Mouse (Mus musculus) midbrain, embryonic 10.5 days (tissue): ENCODE data around the gene Ydjc. TPM values are rescaled to one million over a fixed set of nuclear protein-coding genes. Genes with fewer than 3 reads are reported as not detected.
A peak's percentile ranks its signal among the peaks of the same experiment; 100 is the strongest.

Source experiments
- DNase-seq: peaks from one replicate; pipeline ENCODE4 v3.0.0-alpha.2; 2017; ENCODE audit warnings: low spot score
- H3K27ac ChIP-seq: fragments of 300-500 bp; sonication (generic); replicated peaks from 2 replicates; pipeline ENCODE4 v1.5.1; 2016; ENCODE audit warnings: mild to moderate bottlenecking
- H3K27me3 ChIP-seq: fragments of 300-500 bp; sonication (generic); 2 replicates; pipeline ENCODE4 v1.6.1; 2016; ENCODE audit warnings: low read depth, mild to moderate bottlenecking; ENCODE audit not compliant: poor library complexity, severe bottlenecking
- H3K36me3 ChIP-seq: fragments of 300-500 bp; sonication (generic); 2 replicates; pipeline ENCODE4 v1.6.1; 2016; ENCODE audit warnings: mild to moderate bottlenecking, moderate library complexity
- H3K4me1 ChIP-seq: fragments of 300-500 bp; sonication (generic); 2 replicates; pipeline ENCODE4 v1.6.1; 2016
- H3K4me3 ChIP-seq: fragments of 300-500 bp; sonication (generic); 2 replicates; pipeline ENCODE4 v1.5.1; 2016; ENCODE audit warnings: mild to moderate bottlenecking, moderate library complexity
- H3K9me3 ChIP-seq: fragments of 300-500 bp; sonication (generic); replicated peaks from 2 replicates; pipeline ENCODE4 v1.6.1; 2016; ENCODE audit warnings: mild to moderate bottlenecking
- WGBS: fragments of 180-500 bp; shearing (Covaris S2); methylation state at CpG from one replicate; pipeline ENCODE4 v1.1.7; 2016; 5-methylcytosine and 5-hydroxymethylcytosine counted together
- polyA plus RNA-seq: library from polyadenylated mRNA; unstranded; fragments of >200 nt; fragmentation: Nextera tagmentation; extraction: Ambion mirVana; gene quantifications from 2 replicates; pipeline ENCODE4 v1.2.1, GENCODE M21; 2016

The Ydjc gene
- polyA plus RNA-seq, 1 experiment from 2014 or later, result 5.4 TPM

DNA sequence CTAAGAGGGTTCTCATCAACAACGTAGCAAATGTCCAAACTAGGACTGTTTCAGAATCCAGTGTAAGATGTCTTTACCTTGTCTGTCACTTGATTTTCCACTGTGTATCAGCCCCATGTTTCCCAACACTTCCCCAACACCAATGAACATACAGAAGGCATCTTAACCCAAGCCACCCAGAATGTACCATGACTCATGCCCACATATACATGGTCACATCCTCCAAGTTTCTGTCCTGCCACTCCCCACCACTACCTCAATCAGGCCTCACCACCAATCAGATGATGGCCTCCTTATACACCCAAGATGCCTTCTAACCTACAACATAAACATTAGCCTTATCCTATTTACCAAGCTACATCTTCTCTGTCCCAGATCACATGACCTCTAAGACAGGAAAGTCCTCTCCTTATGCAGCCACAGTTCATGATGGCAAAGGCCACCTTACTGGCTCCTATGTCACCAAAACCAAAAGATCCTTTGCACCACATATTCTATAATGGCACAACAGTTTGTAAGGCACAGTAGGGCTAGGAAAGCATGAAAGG, 33.3 kb downstream of the Ydjc start:
- H3K36me3 ChIP-seq, result peaks cover 58% of the 10 kb centered on the region
- no peaks in the 10 kb centered on the region for H3K9me3 ChIP-seq
- peaks cover 13% of the 10 kb centered on the region for H3K4me1 ChIP-seq
- H3K4me3 ChIP-seq, result no peak overlapping the region
- no peaks in the 10 kb centered on the region for H3K27me3 ChIP-seq
- WGBS, result 95% methylated on average over 1 of the region's 1 CpGs
- H3K27ac ChIP-seq, result no peak overlapping the region
- DNase-seq, result no peak

DNA sequence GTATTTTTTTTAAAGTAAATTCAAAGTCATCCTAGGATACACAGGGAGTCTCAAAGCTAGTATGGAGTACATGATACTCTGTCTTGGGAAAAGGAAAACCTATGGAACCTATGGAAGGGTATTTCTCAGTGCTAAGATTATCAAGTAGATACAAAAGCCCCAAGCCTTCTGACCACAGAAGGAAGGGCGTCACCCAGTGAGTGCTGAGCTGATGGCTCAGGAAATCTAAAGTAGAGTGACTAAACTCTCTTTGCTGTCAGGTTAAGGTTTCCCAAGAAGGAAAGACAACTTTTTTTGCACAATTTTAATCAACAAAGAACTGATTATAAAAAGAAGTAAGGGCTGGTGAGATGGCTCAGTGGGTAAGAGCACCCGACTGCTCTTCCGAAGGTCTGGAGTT, 35.3 kb downstream of the Ydjc start:
- whole genome bisulfite sequencing, result 96% methylated on average over 3 of the region's 3 CpGs
- Histone ChIP-seq H3K27ac (no peak overlapping the region), H3K9me3 (no peaks in the 10 kb centered on the region), H3K4me1 (peaks cover 16% of the 10 kb centered on the region), H3K4me3 (no peak overlapping the region), H3K36me3 (peaks cover 44% of the 10 kb centered on the region), H3K27me3 (no peaks in the 10 kb centered on the region)
- DNase-seq, result no peak

DNA sequence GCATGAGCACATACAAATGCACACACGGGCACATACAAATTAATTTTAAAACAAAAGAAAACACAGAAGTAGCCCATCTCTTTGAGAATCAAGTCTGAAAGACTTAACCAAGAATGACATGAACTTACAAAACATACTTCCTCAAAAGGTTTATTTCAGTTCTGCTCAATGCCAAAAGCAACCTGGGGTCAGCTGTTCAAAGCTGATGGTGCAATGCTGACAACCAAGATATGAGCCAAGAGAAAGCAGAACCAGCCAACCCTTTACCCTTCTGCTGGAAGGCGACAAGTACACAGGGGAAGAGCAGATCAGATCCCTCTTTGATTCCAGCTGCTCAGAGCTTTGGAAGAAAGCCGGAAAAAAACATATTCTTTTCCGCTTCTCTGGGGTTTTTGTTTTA, 37.0 kb downstream of the Ydjc start:
- H3K27me3 ChIP-seq, result no peaks in the 10 kb centered on the region
- no peak overlapping the region for H3K4me3 ChIP-seq
- H3K9me3 ChIP-seq, result no peaks in the 10 kb centered on the region
- H3K4me1 ChIP-seq, result peaks cover 16% of the 10 kb centered on the region
- peaks cover 43% of the 10 kb centered on the region for H3K36me3 ChIP-seq
- no peak for DNase-seq
- no peak overlapping the region for H3K27ac ChIP-seq
- 86% methylated on average over 4 of the region's 4 CpGs for WGBS

DNA sequence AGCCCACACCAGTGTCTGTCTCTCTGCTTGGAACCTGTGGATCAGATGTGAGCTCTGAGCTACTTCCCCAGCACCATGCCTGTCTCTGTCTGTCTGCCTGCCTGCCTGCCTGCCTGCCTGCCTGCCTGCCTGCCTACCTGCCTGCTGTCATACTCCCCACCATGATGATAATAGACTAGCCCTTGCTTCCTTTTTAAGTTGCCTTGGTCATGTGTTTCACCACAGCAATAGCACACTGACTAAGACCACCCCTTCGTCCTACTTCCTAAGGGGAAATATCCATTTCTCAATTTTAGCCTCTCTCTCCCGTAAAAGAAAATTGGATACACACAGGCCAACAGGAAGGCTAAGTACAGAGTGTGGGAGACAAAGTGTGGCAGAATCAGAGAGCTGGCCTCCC, 37.7 kb downstream of the Ydjc start:
- peaks cover 16% of the 10 kb centered on the region for H3K4me1 ChIP-seq
- DNase-seq, result no peak
- H3K9me3 ChIP-seq, result no peaks in the 10 kb centered on the region
- H3K36me3 ChIP-seq, result peaks cover 45% of the 10 kb centered on the region
- no peak overlapping the region for H3K4me3 ChIP-seq
- no peak overlapping the region for H3K27ac ChIP-seq
- H3K27me3 ChIP-seq, result no peaks in the 10 kb centered on the region
- WGBS, result 91% methylated on average over 2 of the region's 2 CpGs

DNA sequence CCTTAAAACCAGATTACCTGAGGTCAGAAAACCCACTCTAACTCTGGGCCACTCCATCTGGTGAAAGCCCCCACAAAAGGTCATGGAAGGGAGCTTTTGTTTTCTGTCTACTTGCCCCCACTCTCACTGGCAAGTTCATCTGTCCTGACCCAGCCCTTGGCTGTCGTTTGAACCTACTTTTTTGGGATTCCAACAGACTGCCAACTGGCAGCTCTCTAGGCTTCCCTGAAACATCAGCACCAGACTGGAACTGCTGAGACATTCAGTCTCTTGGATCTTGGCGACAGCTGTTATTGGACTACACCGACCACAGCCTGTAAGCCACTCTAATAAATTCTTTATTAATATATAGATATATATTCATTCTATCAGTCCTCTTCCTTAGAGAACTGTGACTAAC, 38.6 kb downstream of the Ydjc start:
- Histone ChIP-seq H3K4me1 (peaks cover 16% of the 10 kb centered on the region), H3K27me3 (no peaks in the 10 kb centered on the region), H3K36me3 (peaks cover 46% of the 10 kb centered on the region), H3K27ac (no peak overlapping the region), H3K9me3 (no peaks in the 10 kb centered on the region), H3K4me3 (no peak overlapping the region)
- 90% methylated on average over 3 of the region's 3 CpGs for WGBS
- DNase-seq, result no peak

DNA sequence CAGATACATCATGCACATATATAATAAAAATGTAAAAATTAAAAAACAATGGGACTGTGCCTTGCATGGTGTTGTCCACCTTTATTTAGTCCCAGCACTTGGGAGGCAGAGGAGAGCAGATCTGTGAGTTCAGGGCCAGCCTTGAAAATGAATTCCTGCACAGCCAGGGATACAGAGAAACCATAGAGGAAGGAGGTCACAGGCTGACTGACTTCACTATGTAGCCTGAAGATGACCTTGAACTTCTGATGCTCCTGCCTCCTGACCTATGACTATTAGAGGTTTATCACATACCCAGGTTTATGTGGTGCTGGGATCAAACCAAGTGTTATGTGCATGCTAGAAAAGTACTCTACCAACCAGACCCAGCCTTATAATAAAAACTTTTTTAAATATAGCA, 41.1 kb downstream of the Ydjc start:
- no peak for DNase-seq
- no peak overlapping the region for H3K4me3 ChIP-seq
- no peaks in the 10 kb centered on the region for H3K27me3 ChIP-seq
- H3K9me3 ChIP-seq, result no peaks in the 10 kb centered on the region
- peaks cover 16% of the 10 kb centered on the region for H3K4me1 ChIP-seq
- peaks cover 51% of the 10 kb centered on the region for H3K36me3 ChIP-seq
- no peak overlapping the region for H3K27ac ChIP-seq

DNA sequence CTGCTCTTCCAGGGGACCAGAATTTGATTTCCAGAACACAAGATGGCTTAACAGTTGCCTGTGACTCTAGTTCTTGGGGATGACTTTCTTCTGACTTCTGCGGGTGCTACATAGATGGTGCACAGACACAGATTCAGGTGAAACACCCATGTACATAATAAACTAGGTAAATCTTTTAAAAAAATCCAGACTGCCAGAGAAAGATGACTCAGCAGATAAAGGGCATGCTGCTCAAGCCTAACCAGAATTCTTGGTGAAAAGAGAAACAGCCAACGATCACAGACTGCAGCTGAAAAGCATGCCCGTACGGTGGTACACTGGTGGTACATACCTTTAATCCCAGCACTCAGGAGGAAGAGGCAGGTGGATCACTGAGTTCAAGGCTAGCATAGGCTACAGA, 49.4 kb downstream of the Ydjc start:
- no peak overlapping the region for H3K27ac ChIP-seq
- DNase-seq, result no peak
- H3K9me3 ChIP-seq, result no peaks in the 10 kb centered on the region
- no peaks in the 10 kb centered on the region for H3K4me1 ChIP-seq
- no peaks in the 10 kb centered on the region for H3K27me3 ChIP-seq
- H3K36me3 ChIP-seq, result peaks cover 76% of the 10 kb centered on the region
- no peak overlapping the region for H3K4me3 ChIP-seq
- 97% methylated on average over 4 of the region's 4 CpGs for WGBS

DNA sequence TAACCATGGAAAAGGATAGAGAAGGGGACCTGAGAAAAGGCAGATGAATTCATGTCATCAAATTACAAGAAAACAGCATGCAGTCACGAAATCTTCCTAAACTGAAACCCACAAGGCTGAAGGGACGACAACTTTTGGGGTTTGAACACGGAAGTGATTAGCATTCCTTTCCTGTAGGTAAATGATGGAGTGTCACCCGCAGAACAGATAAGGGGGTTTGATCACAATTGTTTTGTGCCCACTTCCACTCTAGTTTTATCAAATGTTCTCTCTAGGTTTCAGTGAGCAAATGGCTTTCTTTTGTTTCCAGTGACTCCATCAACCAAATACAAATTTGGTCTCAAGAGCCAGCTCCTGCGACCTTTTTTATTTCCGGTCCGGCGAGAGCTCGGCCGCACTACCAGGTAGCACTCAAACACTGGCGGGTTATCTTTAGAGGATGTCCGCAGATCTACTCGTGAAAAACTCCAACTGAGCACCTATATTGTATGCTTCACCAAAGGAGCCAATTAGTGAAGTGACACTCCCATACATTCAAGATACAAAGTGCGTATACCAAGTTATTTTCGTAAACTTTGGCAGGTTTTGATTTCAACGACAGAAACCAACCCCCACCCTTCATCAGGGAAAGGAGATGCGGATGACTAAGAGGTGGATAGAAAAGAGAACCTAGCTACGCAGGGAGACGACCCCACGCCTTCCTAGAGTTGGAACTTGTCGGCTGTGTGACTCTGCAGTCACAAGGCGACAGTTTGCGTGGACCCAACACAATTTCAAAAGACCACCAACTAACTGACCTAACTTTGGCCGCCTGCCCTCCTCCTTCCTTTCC, 55.9 kb downstream of the Ydjc start:
- Histone ChIP-seq H3K36me3 (peaks cover 29% of the 10 kb centered on the region), H3K27ac (peak overlapping the region; percentile 98), H3K27me3 (no peaks in the 10 kb centered on the region), H3K9me3 (no peaks in the 10 kb centered on the region), H3K4me3 (peak overlapping the region; percentile 77), H3K4me1 (peaks cover 15% of the 10 kb centered on the region)
- DNase-seq, result no peak
- WGBS, result 13% methylated on average over 24 of the region's 24 CpGs

DNA sequence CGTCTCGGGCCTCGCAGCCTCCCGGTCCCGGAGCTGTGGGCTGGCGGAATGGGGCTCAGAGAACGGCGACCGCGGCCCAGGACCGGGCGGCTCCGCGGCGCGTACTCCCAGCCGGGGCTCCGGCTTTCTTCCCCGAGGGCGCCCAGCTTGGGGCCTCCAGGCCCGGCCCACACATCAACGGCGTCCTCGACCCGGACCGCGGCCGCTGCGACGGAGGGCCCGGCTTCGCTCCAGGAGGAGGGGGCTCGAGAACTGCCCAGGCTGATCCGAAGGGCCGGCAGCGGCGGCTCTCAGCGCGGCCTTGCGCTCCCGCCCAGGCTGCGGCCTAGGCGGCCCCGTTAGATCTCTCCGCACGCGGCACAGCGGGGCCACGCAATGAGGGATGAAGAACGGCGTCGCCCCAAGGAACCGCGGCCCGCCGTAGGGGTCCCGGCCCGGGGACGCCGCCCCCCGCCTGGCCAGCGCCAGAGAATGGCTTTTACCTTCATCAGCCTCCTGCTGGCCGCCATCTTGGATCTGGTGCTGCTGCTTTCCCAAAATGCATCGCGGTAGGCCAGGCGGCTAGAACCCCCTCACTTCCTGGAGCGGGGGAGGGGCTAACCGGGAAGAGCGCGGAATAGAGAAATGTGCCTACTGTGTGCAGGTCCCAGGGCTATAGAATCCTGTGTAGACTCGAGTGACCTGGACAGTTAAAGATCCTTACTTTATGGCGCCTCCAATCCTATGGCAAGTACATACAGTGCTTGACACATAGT, 56.7 kb downstream of the Ydjc start:
- under 1% methylated on average over 72 of the region's 72 CpGs for WGBS
- Histone ChIP-seq H3K27ac (peak overlapping the region; percentile 98), H3K4me1 (peaks cover 15% of the 10 kb centered on the region), H3K4me3 (peak overlapping the region; percentile 77), H3K36me3 (peaks cover 21% of the 10 kb centered on the region), H3K27me3 (peaks cover 3% of the 10 kb centered on the region), H3K9me3 (no peaks in the 10 kb centered on the region)
- peak; percentile 88 for DNase-seq

DNA sequence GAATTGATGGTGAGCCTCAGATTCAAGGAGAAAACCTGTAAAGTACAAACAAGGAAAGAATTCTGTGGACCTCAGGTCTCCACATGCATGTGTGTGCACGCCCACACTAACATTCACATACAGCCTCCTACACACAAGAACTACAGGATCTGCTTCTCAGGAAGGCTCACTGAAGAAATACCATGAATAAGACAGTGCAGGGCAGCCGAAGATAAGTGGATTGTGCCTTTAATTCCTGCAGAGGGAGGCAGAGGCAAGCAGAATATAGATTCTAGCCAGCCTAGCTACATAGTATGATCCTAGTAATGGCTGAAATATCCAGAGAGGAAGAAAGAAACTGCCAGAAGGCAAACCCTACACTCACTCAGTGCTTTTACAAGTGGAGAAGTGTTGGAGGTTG, 57.6 kb downstream of the Ydjc start:
- H3K4me1 ChIP-seq, result peaks cover 15% of the 10 kb centered on the region
- H3K4me3 ChIP-seq, result no peak overlapping the region
- H3K36me3 ChIP-seq, result peaks cover 14% of the 10 kb centered on the region
- 0 out of 2 replicates have a peak overlapping the region, but pooled peaks have one; percentile 98 for H3K27ac ChIP-seq
- no peaks in the 10 kb centered on the region for H3K9me3 ChIP-seq
- WGBS, result 72% methylated on average over 2 of the region's 2 CpGs
- H3K27me3 ChIP-seq, result peaks cover 11% of the 10 kb centered on the region
- DNase-seq, result no peak

DNA sequence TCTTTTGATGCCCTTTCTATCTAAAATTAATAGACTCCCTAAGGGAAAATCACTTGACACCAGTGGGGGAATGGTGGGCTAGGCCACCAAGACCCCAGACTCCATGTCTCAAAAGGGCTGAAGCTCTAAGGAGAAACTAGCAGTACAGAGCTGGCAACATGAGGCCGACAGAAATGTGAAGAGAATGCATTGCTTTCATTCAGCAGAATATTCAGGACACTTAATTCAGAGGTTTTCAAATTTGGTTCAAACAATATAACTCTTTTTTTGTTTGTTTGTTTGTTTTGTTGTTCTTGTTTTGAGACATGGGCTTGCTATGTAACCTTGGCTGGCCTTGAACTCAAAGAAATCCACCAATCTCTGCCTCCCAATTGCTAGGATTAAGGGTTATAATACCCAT, 58.1 kb downstream of the Ydjc start, which contains the start of gene Ube2l3:
Gene Ube2l3, minus strand, starts transcription at position 101 of the 400 bp plus-strand sequence.
- Histone ChIP-seq H3K27me3 (peaks cover 17% of the 10 kb centered on the region), H3K4me3 (peak within 1 kb of the TSS; percentile 77), H3K9me3 (no peaks in the 10 kb centered on the region), H3K27ac (peak within 1 kb of the TSS; percentile 98), H3K36me3 (peaks cover 12% of the 10 kb centered on the region), H3K4me1 (peaks cover 15% of the 10 kb centered on the region)
- WGBS, result 82% methylated on average over 1 of the region's 1 CpGs
- no peak for DNase-seq

DNA sequence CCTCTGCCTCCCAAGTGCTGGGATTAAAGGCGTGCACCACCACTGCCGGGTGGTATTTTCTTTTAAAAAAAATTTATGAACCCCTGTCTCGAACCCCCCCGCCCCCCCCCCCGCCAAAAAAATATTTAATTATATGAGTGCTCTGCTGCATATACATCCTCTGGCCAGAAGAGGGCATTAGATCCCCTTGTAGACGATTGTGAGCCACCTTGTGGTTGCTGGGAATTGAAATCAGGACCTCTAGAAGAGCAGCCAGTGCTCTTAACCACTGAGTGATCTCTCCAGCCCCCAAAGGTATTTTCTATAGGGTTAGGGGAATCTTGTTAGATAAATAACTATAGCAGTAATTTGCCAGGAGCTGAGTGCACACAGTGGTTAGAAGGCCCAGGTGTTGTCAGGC, 60.6 kb downstream of the Ydjc start:
- Histone ChIP-seq H3K4me1 (peaks cover 25% of the 10 kb centered on the region), H3K36me3 (no peaks in the 10 kb centered on the region), H3K27me3 (peaks cover 30% of the 10 kb centered on the region), H3K27ac (no peak overlapping the region), H3K4me3 (no peak overlapping the region), H3K9me3 (no peaks in the 10 kb centered on the region)
- 5% methylated on average over 6 of the region's 6 CpGs for WGBS
- peak; percentile 28 for DNase-seq
